Mouse (Mus musculus): ENCODE data around the gene Myl4.

GRCm38 (mm10) chr11:104568326-104568725 is 17.9 kb downstream of the Myl4 start:
- TF ChIP-seq CTCF (IDR thresholded peaks at IDR 0.05; ENCODE audit: low read depth, low read length) = no peak
- TF ChIP-seq POLR2A (IDR thresholded peaks at IDR 0.05; ENCODE audit: extremely low read depth, insufficient read depth, low read length) = no peak
